Mouse (Mus musculus) limb, embryonic 14.5 days (tissue): ENCODE measurements around the gene Gm49368. TPM values are rescaled to one million over a fixed set of nuclear protein-coding genes. Genes with fewer than 3 reads are reported as not detected.

Experiments
- ATAC-seq: fragments of 200-750 bp; cut with Nextera tagmentation; 2 replicates; pipeline ENCODE4 v1.8.0; 2017; ENCODE audit warnings: low read depth, moderate number of reproducible peaks, moderate TSS enrichment; ENCODE audit not compliant: low FRiP score
- DNase-seq: peaks from one replicate; pipeline ENCODE4 v3.0.0-alpha.2; 2015; ENCODE audit warnings: low spot score
- H3K27ac ChIP-seq: fragments of 300-500 bp; sonication (generic); replicated peaks from 2 replicates; pipeline ENCODE4 v1.5.1; 2014; ENCODE audit warnings: low read depth, mild to moderate bottlenecking, low read length, moderate library complexity, mixed read lengths
- H3K27me3 ChIP-seq: fragments of 300-500 bp; sonication (generic); 2 replicates; pipeline ENCODE4 v1.6.1; 2014; ENCODE audit warnings: low read length, mixed read lengths; ENCODE audit not compliant: control insufficient read depth, insufficient read depth
- H3K36me3 ChIP-seq: fragments of 300-500 bp; sonication (generic); 2 replicates; pipeline ENCODE4 v1.6.1; 2014; ENCODE audit warnings: mild to moderate bottlenecking, low read length, moderate library complexity, mixed read lengths; ENCODE audit not compliant: control insufficient read depth, insufficient read depth
- H3K4me1 ChIP-seq: fragments of 300-500 bp; sonication (generic); 2 replicates; pipeline ENCODE4 v1.6.1; 2014; ENCODE audit warnings: antibody characterized with exemption, low read length, mixed read lengths; ENCODE audit not compliant: control insufficient read depth, insufficient read depth
- H3K4me2 ChIP-seq: fragments of 300-500 bp; sonication (generic); replicated peaks from 2 replicates; pipeline ENCODE4 v1.6.1; 2014; ENCODE audit warnings: low read depth, mild to moderate bottlenecking, low read length, moderate library complexity; ENCODE audit not compliant: severe bottlenecking
- H3K4me3 ChIP-seq: fragments of 300-500 bp; sonication (generic); replicated peaks from 2 replicates; pipeline ENCODE4 v1.5.1; 2014; ENCODE audit warnings: low read length
- H3K9ac ChIP-seq: fragments of 300-500 bp; sonication (generic); 2 replicates; pipeline ENCODE4 v1.6.1; 2014; ENCODE audit warnings: mild to moderate bottlenecking, low read depth, low read length, moderate library complexity; ENCODE audit not compliant: severe bottlenecking
- H3K9me3 ChIP-seq: fragments of 300-500 bp; sonication (generic); 2 replicates; pipeline ENCODE4 v1.6.1; 2016; ENCODE audit warnings: low read length; ENCODE audit not compliant: control insufficient read depth
- POLR2A ChIP-seq: fragments of 200-500 bp; IDR thresholded peaks from 2 replicates; pipeline ENCODE4 v1.8.0; 2012; ENCODE audit warnings: inconsistent platforms, mild to moderate bottlenecking, moderate library complexity, borderline replicate concordance; ENCODE audit not compliant: insufficient read depth, insufficient read length; ENCODE audit errors: extremely low read depth
- WGBS: fragments of 180-500 bp; shearing (Covaris S2); extraction: QIAGEN DNeasy Blood & Tissue Kit; methylation state at CpG from one replicate; pipeline ENCODE4 v1.1.7; 2014; 5-methylcytosine and 5-hydroxymethylcytosine counted together
- polyA plus RNA-seq, 2 experiments: library from polyadenylated mRNA; depleted of rRNA in 1 of 2; stranded (reverse) in 1 of 2; unstranded in 1 of 2; fragments of >200 nt; fragmentation: Nextera tagmentation in 1 of 2; extraction: Ambion mirVana in 1 of 2; gene quantifications; 2 replicates each; pipeline versions ENCODE4 v1.2.1 to v1.2.3; 2012 to 2014

Gene Gm49368
- polyA plus RNA-seq, 2 experiments = 0.01 TPM; not detected in 1

GRCm38 (mm10) chr7:128022974-128023373, 39.5 kb upstream of the Gm49368 start:
- Histone ChIP-seq H3K4me1 (no peaks in the 10 kb centered on the region), H3K4me2 (no peak overlapping the region), H3K27ac (no peak overlapping the region), H3K9me3 (no peaks in the 10 kb centered on the region), H3K9ac (no peak overlapping the region), H3K36me3 (no peaks in the 10 kb centered on the region), H3K27me3 (no peaks in the 10 kb centered on the region), H3K4me3 (no peak overlapping the region)
- TF ChIP-seq POLR2A = no peak
- DNase-seq = no peak
- 57% methylated on average over 8 of the region's 8 CpGs for WGBS
- no peak for ATAC-seq

GRCm38 (mm10) chr7:128023565-128023964, 38.9 kb upstream of the Gm49368 start:
- no peaks in the 10 kb centered on the region for H3K36me3 ChIP-seq
- no peaks in the 10 kb centered on the region for H3K4me1 ChIP-seq
- ATAC-seq (no peak), DNase-seq (no peak)
- no peak overlapping the region for H3K27ac ChIP-seq
- no peak for TF ChIP-seq POLR2A
- no peak overlapping the region for H3K4me3 ChIP-seq
- no peaks in the 10 kb centered on the region for H3K27me3 ChIP-seq
- H3K9me3 ChIP-seq = no peaks in the 10 kb centered on the region
- 85% methylated on average over 4 of the region's 4 CpGs for WGBS
- H3K4me2 ChIP-seq = no peak overlapping the region
- no peak overlapping the region for H3K9ac ChIP-seq

GRCm38 (mm10) chr7:128024364-128024763, 38.1 kb upstream of the Gm49368 start:
- H3K4me2 ChIP-seq = no peak overlapping the region
- DNase-seq = no peak
- no peaks in the 10 kb centered on the region for H3K27me3 ChIP-seq
- H3K9me3 ChIP-seq = no peaks in the 10 kb centered on the region
- no peak overlapping the region for H3K4me3 ChIP-seq
- no peak overlapping the region for H3K27ac ChIP-seq
- 91% methylated on average over 9 of the region's 9 CpGs for WGBS
- H3K36me3 ChIP-seq = no peaks in the 10 kb centered on the region
- no peak for TF ChIP-seq POLR2A
- H3K4me1 ChIP-seq = no peaks in the 10 kb centered on the region
- no peak for ATAC-seq
- no peak overlapping the region for H3K9ac ChIP-seq

- no peak for TF ChIP-seq POLR2A
- no peak overlapping the region for H3K4me3 ChIP-seq
- H3K36me3 ChIP-seq = no peaks in the 10 kb centered on the region
- no peaks in the 10 kb centered on the region for H3K4me1 ChIP-seq
- no peak overlapping the region for H3K9ac ChIP-seq
- no peak overlapping the region for H3K4me2 ChIP-seq
- DNase-seq = no peak
- ATAC-seq = no peak
- H3K9me3 ChIP-seq = no peaks in the 10 kb centered on the region
- H3K27ac ChIP-seq = no peak overlapping the region
- WGBS = 84% methylated on average over 4 of the region's 4 CpGs
- no peaks in the 10 kb centered on the region for H3K27me3 ChIP-seq
These were observed 37.6 kb upstream of the Gm49368 start for GRCm38 (mm10) chr7:128024932-128025331.

GRCm38 (mm10) chr7:128025381-128025780, 37.1 kb upstream of the Gm49368 start:
- H3K9me3 ChIP-seq = no peaks in the 10 kb centered on the region
- DNase-seq (no peak), ATAC-seq (no peak)
- no peak overlapping the region for H3K4me2 ChIP-seq
- no peaks in the 10 kb centered on the region for H3K27me3 ChIP-seq
- no peaks in the 10 kb centered on the region for H3K36me3 ChIP-seq
- no peak overlapping the region for H3K27ac ChIP-seq
- 71% methylated on average over 4 of the region's 4 CpGs for WGBS
- no peaks in the 10 kb centered on the region for H3K4me1 ChIP-seq
- no peak for TF ChIP-seq POLR2A
- no peak overlapping the region for H3K9ac ChIP-seq
- H3K4me3 ChIP-seq = no peak overlapping the region
